Mouse (Mus musculus): Measurements from ENCODE around the gene Ipmk. TPM values are rescaled to one million over a fixed set of nuclear protein-coding genes. Genes with fewer than 3 reads are reported as not detected.
A peak's percentile ranks its signal among the peaks of the same experiment; 100 is the strongest.

The Ipmk gene
- polyA plus RNA-seq, 1 experiment: 11.8 TPM

DNA sequence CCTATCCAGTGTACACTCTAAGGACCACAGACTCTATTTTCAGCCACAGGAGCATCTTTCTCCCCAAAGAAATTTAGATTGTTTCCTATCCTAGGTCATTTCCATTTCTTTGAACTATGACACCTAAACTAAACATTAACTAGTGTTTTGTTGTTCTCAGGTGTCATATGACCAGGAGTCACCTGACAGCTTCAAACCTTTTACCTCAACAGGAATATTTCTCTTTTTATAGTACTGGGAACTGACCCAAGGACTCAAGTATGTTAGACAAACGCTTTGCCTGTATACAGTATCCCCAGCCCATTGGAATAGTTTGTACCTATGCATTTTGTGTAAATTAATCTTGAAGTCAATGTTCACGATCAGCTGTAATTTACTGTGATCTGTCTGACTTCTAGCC is 9.8 kb upstream of the Ipmk start:
- H3K4me3 ChIP-seq (ENCODE audit: insufficient read depth, low read length): no peak overlapping the region
- H3K4me1 ChIP-seq (ENCODE audit: control insufficient read depth, insufficient read depth, low read length): no peaks in the 10 kb centered on the region
- no peak overlapping the region for H3K27ac ChIP-seq (ENCODE audit: insufficient read depth, low read length)
- TF ChIP-seq CTCF (IDR thresholded peaks at IDR 0.05; ENCODE audit: borderline replicate concordance, insufficient read depth, low read length): no peak
- no peak for TF ChIP-seq POLR2A (IDR thresholded peaks at IDR 0.05; ENCODE audit: low read depth, low read length)

GRCm38 (mm10) chr10:71338156-71338905 is 9.2 kb upstream of the Ipmk start:
- Histone ChIP-seq H3K4me3 (ENCODE audit: insufficient read depth, low read length) (no peak overlapping the region), H3K27ac (ENCODE audit: insufficient read depth, low read length) (no peak overlapping the region), H3K4me1 (ENCODE audit: control insufficient read depth, insufficient read depth, low read length) (no peaks in the 10 kb centered on the region)
- TF ChIP-seq POLR2A (IDR thresholded peaks at IDR 0.05; ENCODE audit: low read depth, low read length) (no peak), CTCF (IDR thresholded peaks at IDR 0.05; ENCODE audit: borderline replicate concordance, insufficient read depth, low read length) (no peak)

GRCm38 (mm10) chr10:71339463-71339862 is 8.1 kb upstream of the Ipmk start:
- no peaks in the 10 kb centered on the region for H3K4me1 ChIP-seq (ENCODE audit: control insufficient read depth, insufficient read depth, low read length)
- no peak overlapping the region for H3K4me3 ChIP-seq (ENCODE audit: insufficient read depth, low read length)
- TF ChIP-seq CTCF (IDR thresholded peaks at IDR 0.05; ENCODE audit: borderline replicate concordance, insufficient read depth, low read length) (no peak), POLR2A (IDR thresholded peaks at IDR 0.05; ENCODE audit: low read depth, low read length) (no peak)
- no peak overlapping the region for H3K27ac ChIP-seq (ENCODE audit: insufficient read depth, low read length)

- Histone ChIP-seq H3K4me3 (ENCODE audit: insufficient read depth, low read length) (no peak overlapping the region), H3K4me1 (ENCODE audit: control insufficient read depth, insufficient read depth, low read length) (no peaks in the 10 kb centered on the region), H3K27ac (ENCODE audit: insufficient read depth, low read length) (no peak overlapping the region)
- no peak for TF ChIP-seq POLR2A (IDR thresholded peaks at IDR 0.05; ENCODE audit: low read depth, low read length)
- no peak for TF ChIP-seq CTCF (IDR thresholded peaks at IDR 0.05; ENCODE audit: borderline replicate concordance, insufficient read depth, low read length)
Measured at GRCm38 (mm10) chr10:71340195-71340594, 7.4 kb upstream of the Ipmk start.

GRCm38 (mm10) chr10:71341290-71341689 is 6.3 kb upstream of the Ipmk start:
- no peak overlapping the region for H3K27ac ChIP-seq (ENCODE audit: insufficient read depth, low read length)
- TF ChIP-seq CTCF (IDR thresholded peaks at IDR 0.05; ENCODE audit: borderline replicate concordance, insufficient read depth, low read length) (no peak), POLR2A (IDR thresholded peaks at IDR 0.05; ENCODE audit: low read depth, low read length) (no peak)
- H3K4me1 ChIP-seq (ENCODE audit: control insufficient read depth, insufficient read depth, low read length): no peaks in the 10 kb centered on the region
- no peak overlapping the region for H3K4me3 ChIP-seq (ENCODE audit: insufficient read depth, low read length)

DNA sequence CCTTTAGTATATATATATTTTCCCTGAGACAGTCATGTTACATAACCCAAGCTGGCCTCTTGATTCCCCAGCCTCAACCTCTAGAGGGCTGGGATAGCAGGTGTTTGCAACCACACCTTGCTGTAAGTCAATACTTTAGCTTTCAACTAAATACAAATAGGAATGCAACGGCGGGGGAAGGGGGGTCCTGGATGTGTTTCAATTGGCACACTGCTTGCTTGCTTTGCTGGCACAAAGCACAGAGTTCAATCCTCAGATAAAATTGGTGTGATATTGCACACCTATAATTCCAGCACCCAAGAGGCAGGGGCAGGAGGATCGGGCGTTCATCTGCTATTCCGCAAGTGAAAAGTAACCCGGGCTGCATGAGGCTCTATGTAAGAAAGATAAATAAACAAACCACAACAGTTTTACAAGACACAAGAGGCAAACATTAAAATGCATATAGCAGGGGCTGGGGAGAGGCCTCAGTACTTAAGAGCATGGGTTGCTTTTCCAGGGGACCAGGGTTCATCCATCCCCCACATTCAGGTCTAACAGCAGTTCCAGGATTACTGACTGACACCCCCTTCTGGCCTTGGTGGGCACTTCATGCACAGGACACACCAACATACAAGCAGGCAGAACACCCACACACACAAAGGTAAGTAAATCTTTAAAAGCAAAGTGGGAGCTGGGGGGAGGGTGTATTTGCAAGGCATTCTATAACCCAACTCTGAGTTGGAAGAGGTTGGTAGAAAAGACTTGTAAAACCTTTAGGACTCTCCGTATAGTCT is 5.3 kb upstream of the Ipmk start:
- no peak overlapping the region for H3K27ac ChIP-seq (ENCODE audit: insufficient read depth, low read length)
- TF ChIP-seq CTCF (IDR thresholded peaks at IDR 0.05; ENCODE audit: borderline replicate concordance, insufficient read depth, low read length): peak; percentile 17; the same call in 1 of the 2 replicates
- TF ChIP-seq POLR2A (IDR thresholded peaks at IDR 0.05; ENCODE audit: low read depth, low read length): no peak
- no peak overlapping the region for H3K4me3 ChIP-seq (ENCODE audit: insufficient read depth, low read length)
- H3K4me1 ChIP-seq (ENCODE audit: control insufficient read depth, insufficient read depth, low read length): no peaks in the 10 kb centered on the region

- Histone ChIP-seq H3K27ac (ENCODE audit: insufficient read depth, low read length) (no peak overlapping the region), H3K4me3 (ENCODE audit: insufficient read depth, low read length) (no peak overlapping the region), H3K4me1 (ENCODE audit: control insufficient read depth, insufficient read depth, low read length) (no peaks in the 10 kb centered on the region)
- TF ChIP-seq CTCF (IDR thresholded peaks at IDR 0.05; ENCODE audit: borderline replicate concordance, insufficient read depth, low read length) (no peak), POLR2A (IDR thresholded peaks at IDR 0.05; ENCODE audit: low read depth, low read length) (no peak)
Measured at GRCm38 (mm10) chr10:71343130-71343529, 4.4 kb upstream of the Ipmk start.

DNA sequence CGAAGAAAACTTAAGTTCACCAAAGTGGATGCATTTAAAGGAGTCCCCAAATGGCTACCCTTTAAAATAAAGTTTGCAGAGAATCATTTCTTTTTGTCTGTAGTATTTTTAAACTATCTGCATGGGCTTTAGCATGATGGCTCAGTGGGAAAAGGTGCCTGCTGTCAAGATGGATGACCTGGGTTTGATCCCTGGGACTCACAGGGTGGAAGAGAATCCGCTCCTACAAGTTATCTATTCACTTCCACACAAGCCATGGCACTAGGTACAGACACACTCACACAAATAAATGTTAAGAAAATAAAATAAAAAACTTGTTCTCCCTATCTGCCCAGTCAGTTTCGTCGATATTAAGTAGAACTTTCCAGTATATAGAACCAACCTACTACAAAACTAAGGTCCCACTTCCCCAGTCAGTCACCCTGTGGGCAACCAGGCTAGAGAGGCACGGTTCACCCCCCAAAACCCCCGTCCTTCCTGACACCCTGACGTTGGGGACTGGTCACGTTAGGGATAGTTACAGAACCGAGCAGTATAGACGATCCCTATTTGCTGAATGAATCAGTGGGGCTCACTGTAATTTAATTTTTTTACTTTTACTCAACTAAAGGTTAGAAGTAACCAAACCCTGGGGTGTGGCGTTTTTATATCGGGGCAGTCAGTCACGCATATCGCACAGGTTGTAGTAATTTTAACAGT is 3.8 kb upstream of the Ipmk start:
- Histone ChIP-seq H3K4me3 (ENCODE audit: insufficient read depth, low read length) (peak overlapping the region; percentile 72), H3K4me1 (ENCODE audit: control insufficient read depth, insufficient read depth, low read length) (no peaks in the 10 kb centered on the region), H3K27ac (ENCODE audit: insufficient read depth, low read length) (no peak overlapping the region)
- TF ChIP-seq POLR2A (IDR thresholded peaks at IDR 0.05; ENCODE audit: low read depth, low read length) (no peak), CTCF (IDR thresholded peaks at IDR 0.05; ENCODE audit: borderline replicate concordance, insufficient read depth, low read length) (no peak)

DNA sequence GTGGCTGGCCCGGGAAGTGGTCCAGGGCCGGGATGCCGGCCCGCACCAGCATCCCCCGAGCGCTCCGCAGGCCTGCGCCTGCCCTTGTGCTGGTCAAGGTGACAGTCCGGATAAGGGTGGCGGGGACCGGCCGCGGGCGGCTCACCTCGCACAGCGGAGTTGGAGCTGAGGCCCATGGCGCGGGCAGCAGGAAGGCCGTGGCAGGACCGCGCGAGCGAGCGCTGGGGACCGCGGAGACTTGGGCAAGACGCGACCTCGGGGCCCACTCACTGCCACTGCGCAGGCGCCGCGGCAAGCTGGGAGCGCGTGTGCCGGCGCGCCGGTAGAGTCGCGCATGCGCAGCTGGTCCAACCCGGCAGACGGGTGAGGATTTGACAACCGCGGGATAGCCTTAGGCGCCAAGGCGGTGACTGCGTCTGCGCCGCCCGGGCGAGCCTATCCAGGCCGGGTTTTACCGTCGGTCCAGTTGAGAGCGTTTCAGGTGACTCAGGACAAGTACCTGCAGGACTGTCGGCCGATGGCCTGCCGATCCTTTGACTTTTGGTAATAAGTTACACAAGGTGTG is 2.9 kb upstream of the Ipmk start, which contains the start of gene Cisd1:
TSS of gene Cisd1 (minus strand) at position 376 of the 565 bp plus-strand sequence.
- Histone ChIP-seq H3K27ac (ENCODE audit: insufficient read depth, low read length) (no peak within 1 kb of the TSS), H3K4me3 (ENCODE audit: insufficient read depth, low read length) (peak within 1 kb of the TSS; percentile 72), H3K4me1 (ENCODE audit: control insufficient read depth, insufficient read depth, low read length) (0 out of 2 replicates have a peak, but pooled peaks cover 2% of the 10 kb centered on the region)
- TF ChIP-seq POLR2A (IDR thresholded peaks at IDR 0.05; ENCODE audit: low read depth, low read length) (peak; percentile 74), CTCF (IDR thresholded peaks at IDR 0.05; ENCODE audit: borderline replicate concordance, insufficient read depth, low read length) (no peak)

Measured in embryonic fibroblast, embryonic 13.5 days (primary cell).